Mouse (Mus musculus) heart, postnatal 4 days (tissue): ENCODE measurements at regions not wholly inside any gene's neighbourhood (a gene's known extent, or its start where the extent isn't known, plus 50 kb on each side); places are given as distances from the start of the nearest gene placed in this dataset.

ENCODE experiments used
- DNase-seq: peaks from one replicate; pipeline ENCODE4 v3.0.0; 2021

- no peak for DNase-seq
Observed at GRCm38 (mm10) chr4:54045258-54046029, 219.6 kb downstream of the Tmem38b start.

GRCm38 (mm10) chr4:54064331-54064730, 238.5 kb downstream of the Tmem38b start:
- DNase-seq, result no peak

GRCm38 (mm10) chr4:54071951-54072350, 246.1 kb downstream of the Tmem38b start:
- DNase-seq, result no peak

GRCm38 (mm10) chr4:54072482-54072881, 246.6 kb downstream of the Tmem38b start:
- no peak for DNase-seq

- no peak for DNase-seq
Observed at GRCm38 (mm10) chr4:54072932-54073331, 247.1 kb downstream of the Tmem38b start.

GRCm38 (mm10) chr4:54073483-54073882, 247.6 kb downstream of the Tmem38b start:
- no peak for DNase-seq

GRCm38 (mm10) chr4:54074226-54074625, 248.4 kb downstream of the Tmem38b start:
- DNase-seq, result no peak

- no peak for DNase-seq
Observed at GRCm38 (mm10) chr4:54080526-54080925, 254.7 kb downstream of the Tmem38b start.

GRCm38 (mm10) chr4:54081411-54081810, 255.6 kb downstream of the Tmem38b start:
- DNase-seq, result no peak

- no peak for DNase-seq
Observed at GRCm38 (mm10) chr4:54084747-54085146, 258.9 kb downstream of the Tmem38b start.

GRCm38 (mm10) chr4:54094285-54094997, 268.6 kb downstream of the Tmem38b start:
- no peak for DNase-seq

- no peak for DNase-seq
Observed at GRCm38 (mm10) chr4:54095200-54095930, 269.5 kb downstream of the Tmem38b start.

- no peak for DNase-seq
Observed at GRCm38 (mm10) chr4:54097543-54097942, 271.7 kb downstream of the Tmem38b start.

GRCm38 (mm10) chr4:54100282-54100681, 274.4 kb downstream of the Tmem38b start:
- DNase-seq, result no peak

GRCm38 (mm10) chr4:54106976-54107375, 281.1 kb downstream of the Tmem38b start:
- no peak for DNase-seq

GRCm38 (mm10) chr4:54116310-54116709, 290.5 kb downstream of the Tmem38b start:
- no peak for DNase-seq

GRCm38 (mm10) chr4:54118179-54118846, 292.5 kb downstream of the Tmem38b start:
- DNase-seq, result no peak

GRCm38 (mm10) chr4:54128717-54129698, 303.2 kb downstream of the Tmem38b start:
- no peak for DNase-seq

GRCm38 (mm10) chr4:54156146-54156545, 330.3 kb downstream of the Tmem38b start:
- DNase-seq, result no peak

GRCm38 (mm10) chr4:54161337-54161993, 335.6 kb downstream of the Tmem38b start:
- no peak for DNase-seq

GRCm38 (mm10) chr4:54162308-54162707, 336.5 kb downstream of the Tmem38b start:
- DNase-seq, result no peak
